Mouse (Mus musculus): ENCODE results near the gene Slc44a2.
A peak's percentile ranks its signal among the peaks of the same experiment; 100 is the strongest.

Slc44a2 gene

DNA sequence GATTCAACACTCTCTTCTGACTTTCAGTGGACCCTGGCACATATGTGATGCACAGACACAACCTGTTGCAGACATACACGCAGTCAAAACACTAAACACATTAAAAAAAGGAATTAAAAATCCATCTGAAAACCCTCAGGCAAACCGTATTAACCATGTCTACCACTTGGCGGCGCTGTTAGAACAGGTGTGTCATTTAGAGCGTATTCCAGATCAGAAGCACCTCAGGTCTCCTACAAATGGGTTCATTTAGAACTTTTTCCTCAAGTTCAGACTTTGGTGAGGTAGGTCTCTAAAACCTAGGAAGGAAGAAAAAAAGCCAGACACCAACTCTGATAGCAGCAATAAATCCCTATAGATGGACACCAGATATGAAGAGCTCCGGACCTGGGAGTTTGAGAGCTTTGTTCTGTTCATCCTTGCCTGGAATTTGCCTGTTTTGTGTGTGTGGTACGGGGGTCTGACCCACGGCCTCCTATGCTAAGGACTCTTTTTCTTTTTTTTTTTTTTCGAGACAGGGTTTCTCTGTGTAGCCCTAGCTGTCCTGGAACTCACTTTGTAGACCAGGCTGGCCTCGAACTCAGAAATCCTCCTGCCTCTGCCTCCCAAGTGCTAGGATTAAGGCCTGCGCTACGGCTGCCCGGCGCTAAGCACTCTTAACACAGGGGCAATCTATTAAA, 46.2 kb downstream of the Slc44a2 start:
- H3K36me3 ChIP-seq (ENCODE audit: control insufficient read depth, insufficient read depth, low read length, poor library complexity, severe bottlenecking) = no peaks in the 10 kb centered on the region; the same call in 1 of the 2 replicates
- H3K27me3 ChIP-seq (ENCODE audit: control insufficient read depth, insufficient read depth, low read length, poor library complexity, severe bottlenecking) = no peaks in the 10 kb centered on the region
- DNase-seq (ENCODE audit: low read depth, low spot score) = peak; percentile 92

DNA sequence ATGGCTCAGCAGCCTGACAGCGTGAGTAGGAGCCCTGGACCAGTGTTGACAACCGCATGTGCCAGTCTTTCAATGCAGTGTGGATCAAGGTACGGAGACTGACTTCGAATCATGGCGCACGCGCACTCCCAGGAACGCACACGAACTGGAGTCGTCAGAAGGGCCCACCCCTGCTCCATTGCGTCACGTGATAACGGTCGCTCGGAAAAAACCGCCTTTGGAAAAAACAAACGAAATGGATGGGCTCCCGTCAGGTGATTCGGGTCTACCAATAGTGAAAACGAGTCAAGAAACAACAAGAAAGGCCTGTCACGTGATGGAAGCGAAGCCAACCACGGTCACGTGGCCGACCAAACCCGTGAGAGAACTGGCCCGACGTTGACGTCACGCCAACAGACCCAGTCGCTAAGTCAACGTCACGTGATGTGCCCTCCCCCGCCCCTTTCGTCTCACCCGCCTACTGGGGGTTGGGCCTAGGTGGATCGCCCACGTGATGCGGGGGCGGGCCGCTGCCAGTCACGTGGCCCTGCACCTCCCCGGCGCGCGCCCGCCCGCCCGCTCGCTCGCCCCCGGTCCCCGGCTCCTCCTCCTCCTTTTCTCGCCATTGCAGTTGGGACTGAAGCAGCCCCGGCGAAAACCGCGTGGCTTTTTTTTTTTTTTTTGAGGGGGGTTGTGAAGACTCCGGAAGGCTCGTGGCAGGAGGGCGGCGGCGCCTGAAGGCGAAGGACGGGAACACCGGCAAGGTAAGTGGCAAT, 47.0 kb downstream of the Slc44a2 start, which contains the start of gene Ilf3:
Ilf3 (plus strand) TSS at position 515 of the 755 bp plus-strand sequence.
- no peaks in the 10 kb centered on the region for H3K27me3 ChIP-seq (ENCODE audit: control insufficient read depth, insufficient read depth, low read length, poor library complexity, severe bottlenecking)
- H3K36me3 ChIP-seq (ENCODE audit: control insufficient read depth, insufficient read depth, low read length, poor library complexity, severe bottlenecking) = peaks cover 2% of the 10 kb centered on the region
- DNase-seq (ENCODE audit: low read depth, low spot score) = peak; percentile 100

DNA sequence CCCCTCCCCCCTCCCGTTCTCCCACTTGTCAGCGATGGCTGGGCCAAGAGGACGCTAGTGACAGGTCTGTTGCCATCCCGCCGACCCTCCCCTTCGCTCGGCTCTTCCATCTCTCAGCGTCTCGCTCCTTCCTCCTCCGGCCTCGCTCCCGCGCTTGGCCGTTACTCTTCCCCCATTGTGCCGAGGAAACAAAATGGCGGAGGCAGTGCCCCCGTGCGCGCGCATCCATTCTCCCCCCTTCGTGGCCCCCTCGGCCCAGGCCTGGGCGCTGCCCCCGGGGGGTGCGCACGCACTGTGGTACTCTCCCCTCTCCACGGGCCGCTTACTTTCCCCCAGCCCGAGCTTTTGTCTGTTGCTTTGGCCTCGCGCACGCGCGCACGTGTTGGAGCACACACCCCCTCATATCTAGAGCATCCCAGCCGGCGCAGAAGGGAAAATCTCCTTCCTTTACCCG, 47.7 kb downstream of the Slc44a2 start:
- H3K36me3 ChIP-seq (ENCODE audit: control insufficient read depth, insufficient read depth, low read length, poor library complexity, severe bottlenecking) = peaks cover 2% of the 10 kb centered on the region; the same call in 1 of the 2 replicates
- DNase-seq (ENCODE audit: low read depth, low spot score) = peak; percentile 91
- H3K27me3 ChIP-seq (ENCODE audit: control insufficient read depth, insufficient read depth, low read length, poor library complexity, severe bottlenecking) = no peaks in the 10 kb centered on the region

- Histone ChIP-seq H3K36me3 (ENCODE audit: control insufficient read depth, insufficient read depth, low read length, poor library complexity, severe bottlenecking) (peaks cover 2% of the 10 kb centered on the region; the same call in 1 of the 2 replicates), H3K27me3 (ENCODE audit: control insufficient read depth, insufficient read depth, low read length, poor library complexity, severe bottlenecking) (no peaks in the 10 kb centered on the region)
- DNase-seq (ENCODE audit: low read depth, low spot score) = peak; percentile 56
Measured at GRCm38 (mm10) chr9:21369080-21369479, 48.6 kb downstream of the Slc44a2 start.

DNA sequence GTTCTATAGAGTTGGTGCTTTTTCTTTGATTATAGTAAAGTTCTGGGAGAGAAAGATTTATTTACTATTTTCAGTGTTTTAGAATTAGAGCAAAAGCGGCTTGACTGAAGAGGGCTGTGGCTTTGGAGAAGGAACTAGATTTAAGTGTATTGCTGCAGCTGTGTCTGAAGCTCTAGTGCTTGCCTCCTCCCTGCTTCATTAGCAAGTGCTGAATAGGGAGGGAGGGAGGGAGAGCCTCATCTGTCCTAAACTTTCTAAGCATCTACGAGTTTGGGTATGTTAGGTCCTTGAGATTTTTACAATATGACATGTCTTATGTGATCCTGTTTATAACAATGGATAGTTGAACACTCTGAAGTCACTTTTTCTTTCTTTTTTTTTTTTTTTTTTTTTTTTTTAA, 50.4 kb downstream of the Slc44a2 start:
- Histone ChIP-seq H3K36me3 (ENCODE audit: control insufficient read depth, insufficient read depth, low read length, poor library complexity, severe bottlenecking) (peaks cover 4% of the 10 kb centered on the region; the same call in 1 of the 2 replicates), H3K27me3 (ENCODE audit: control insufficient read depth, insufficient read depth, low read length, poor library complexity, severe bottlenecking) (no peaks in the 10 kb centered on the region)
- no peak for DNase-seq (ENCODE audit: low read depth, low spot score)

GRCm38 (mm10) chr9:21372508-21372907, 52.0 kb downstream of the Slc44a2 start:
- Histone ChIP-seq H3K36me3 (ENCODE audit: control insufficient read depth, insufficient read depth, low read length, poor library complexity, severe bottlenecking) (peaks cover 4% of the 10 kb centered on the region; the same call in 1 of the 2 replicates), H3K27me3 (ENCODE audit: control insufficient read depth, insufficient read depth, low read length, poor library complexity, severe bottlenecking) (no peaks in the 10 kb centered on the region)
- no peak for DNase-seq (ENCODE audit: low read depth, low spot score)

DNA sequence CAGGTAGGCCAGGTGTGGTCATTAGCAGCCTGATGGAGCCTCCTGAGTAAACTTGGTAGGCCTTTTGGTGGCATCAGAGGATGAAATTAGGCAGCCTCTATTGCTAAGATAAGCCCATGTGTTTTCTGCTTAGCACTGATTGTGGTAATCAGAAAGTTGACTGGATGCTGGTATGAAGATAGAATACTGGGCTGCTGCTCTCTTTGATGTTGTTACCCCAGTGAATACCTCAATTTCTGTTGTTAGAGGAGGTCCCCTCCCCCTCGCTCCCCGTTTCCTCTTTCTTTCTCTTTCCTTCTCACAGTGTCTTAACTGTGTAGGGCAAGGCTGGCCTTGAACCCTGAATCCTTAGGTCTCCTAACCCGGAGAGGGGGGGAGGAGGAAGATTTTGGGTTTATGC, 58.7 kb downstream of the Slc44a2 start:
- Histone ChIP-seq H3K27me3 (ENCODE audit: control insufficient read depth, insufficient read depth, low read length, poor library complexity, severe bottlenecking) (no peaks in the 10 kb centered on the region), H3K36me3 (ENCODE audit: control insufficient read depth, insufficient read depth, low read length, poor library complexity, severe bottlenecking) (peaks cover 10% of the 10 kb centered on the region; the same call in 1 of the 2 replicates)
- peak; percentile 34 for DNase-seq (ENCODE audit: low read depth, low spot score)

DNA sequence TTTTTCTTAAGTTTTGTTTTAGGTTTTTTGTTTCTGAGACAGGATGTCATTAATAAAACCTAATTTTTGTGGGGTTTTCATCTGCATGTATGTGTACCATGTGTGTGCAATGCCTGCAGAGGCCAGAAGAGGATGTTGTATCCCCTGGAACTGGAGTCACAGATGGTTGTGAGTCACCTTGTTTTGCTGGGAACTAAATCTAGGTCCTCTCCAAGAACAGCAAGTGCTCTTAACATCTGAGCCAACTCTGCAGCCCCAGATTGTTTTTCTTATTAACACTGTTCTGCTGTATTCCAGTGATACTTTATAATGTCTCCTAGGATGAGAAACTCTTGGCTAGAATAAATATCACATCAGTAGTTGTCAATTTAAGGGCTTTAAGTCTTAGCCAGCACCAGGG, 60.4 kb downstream of the Slc44a2 start:
- Histone ChIP-seq H3K27me3 (ENCODE audit: control insufficient read depth, insufficient read depth, low read length, poor library complexity, severe bottlenecking) (no peaks in the 10 kb centered on the region), H3K36me3 (ENCODE audit: control insufficient read depth, insufficient read depth, low read length, poor library complexity, severe bottlenecking) (peaks cover 8% of the 10 kb centered on the region; the same call in 1 of the 2 replicates)
- no peak for DNase-seq (ENCODE audit: low read depth, low spot score)

- no peak for DNase-seq (ENCODE audit: low read depth, low spot score)
- H3K36me3 ChIP-seq (ENCODE audit: control insufficient read depth, insufficient read depth, low read length, poor library complexity, severe bottlenecking) = peaks cover 7% of the 10 kb centered on the region; the same call in 1 of the 2 replicates
- no peaks in the 10 kb centered on the region for H3K27me3 ChIP-seq (ENCODE audit: control insufficient read depth, insufficient read depth, low read length, poor library complexity, severe bottlenecking)
Measured at GRCm38 (mm10) chr9:21383966-21384365, 63.5 kb downstream of the Slc44a2 start.

GRCm38 (mm10) chr9:21392646-21393175, 72.2 kb downstream of the Slc44a2 start:
- H3K27me3 ChIP-seq (ENCODE audit: control insufficient read depth, insufficient read depth, low read length, poor library complexity, severe bottlenecking) = no peaks in the 10 kb centered on the region
- H3K36me3 ChIP-seq (ENCODE audit: control insufficient read depth, insufficient read depth, low read length, poor library complexity, severe bottlenecking) = peaks cover 17% of the 10 kb centered on the region
- no peak for DNase-seq (ENCODE audit: low read depth, low spot score)

DNA sequence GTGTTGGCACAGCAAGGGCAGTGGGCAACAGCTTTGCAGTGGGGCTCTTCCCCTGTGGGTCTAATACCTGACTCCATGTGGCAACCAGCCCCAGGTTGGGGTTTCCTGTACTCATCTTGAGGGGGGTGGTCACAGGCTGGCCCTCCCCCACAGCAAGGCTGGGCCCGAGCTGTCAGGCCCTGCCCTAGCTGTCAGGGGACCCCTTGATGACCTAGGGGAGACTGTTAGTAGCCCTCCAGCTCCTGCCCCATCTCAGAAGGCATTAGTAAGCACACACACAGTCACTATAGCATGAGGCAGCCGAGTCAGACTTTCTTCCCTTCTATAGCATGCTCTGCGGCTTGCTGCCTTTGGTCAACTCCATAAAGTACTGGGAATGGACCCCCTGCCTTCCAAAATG, 75.2 kb downstream of the Slc44a2 start:
- Histone ChIP-seq H3K36me3 (ENCODE audit: control insufficient read depth, insufficient read depth, low read length, poor library complexity, severe bottlenecking) (peaks cover 11% of the 10 kb centered on the region), H3K27me3 (ENCODE audit: control insufficient read depth, insufficient read depth, low read length, poor library complexity, severe bottlenecking) (no peaks in the 10 kb centered on the region)
- no peak for DNase-seq (ENCODE audit: low read depth, low spot score)

- H3K27me3 ChIP-seq (ENCODE audit: control insufficient read depth, insufficient read depth, low read length, poor library complexity, severe bottlenecking) = no peaks in the 10 kb centered on the region
- no peak for DNase-seq (ENCODE audit: low read depth, low spot score)
- peaks cover 14% of the 10 kb centered on the region for H3K36me3 ChIP-seq (ENCODE audit: control insufficient read depth, insufficient read depth, low read length, poor library complexity, severe bottlenecking)
Measured at GRCm38 (mm10) chr9:21397170-21397569, 76.7 kb downstream of the Slc44a2 start.

DNA sequence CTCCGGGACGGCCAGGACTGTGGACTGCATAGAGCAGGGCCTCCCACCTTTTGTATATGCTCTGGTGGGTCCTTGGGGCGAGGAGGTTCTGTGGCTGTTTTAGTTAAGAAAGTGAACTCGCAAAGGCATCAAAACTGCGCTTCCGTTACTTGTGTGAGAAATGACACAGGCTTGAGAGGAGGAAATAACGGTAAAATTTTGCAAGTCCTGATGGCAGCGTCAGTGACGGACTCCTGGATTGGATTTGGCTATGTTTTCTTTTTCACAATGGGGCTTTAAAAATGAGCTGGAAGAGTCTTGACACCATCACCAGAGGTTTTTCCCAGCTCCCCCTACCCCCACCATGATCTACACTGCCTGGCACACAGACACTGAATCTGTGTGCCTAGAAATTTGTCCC, 80.5 kb downstream of the Slc44a2 start:
- no peak for DNase-seq (ENCODE audit: low read depth, low spot score)
- peaks cover 12% of the 10 kb centered on the region for H3K36me3 ChIP-seq (ENCODE audit: control insufficient read depth, insufficient read depth, low read length, poor library complexity, severe bottlenecking)
- no peaks in the 10 kb centered on the region for H3K27me3 ChIP-seq (ENCODE audit: control insufficient read depth, insufficient read depth, low read length, poor library complexity, severe bottlenecking)

GRCm38 (mm10) chr9:21402764-21403253, 82.3 kb downstream of the Slc44a2 start:
- Histone ChIP-seq H3K36me3 (ENCODE audit: control insufficient read depth, insufficient read depth, low read length, poor library complexity, severe bottlenecking) (peaks cover 10% of the 10 kb centered on the region), H3K27me3 (ENCODE audit: control insufficient read depth, insufficient read depth, low read length, poor library complexity, severe bottlenecking) (no peaks in the 10 kb centered on the region)
- no peak for DNase-seq (ENCODE audit: low read depth, low spot score)

DNA sequence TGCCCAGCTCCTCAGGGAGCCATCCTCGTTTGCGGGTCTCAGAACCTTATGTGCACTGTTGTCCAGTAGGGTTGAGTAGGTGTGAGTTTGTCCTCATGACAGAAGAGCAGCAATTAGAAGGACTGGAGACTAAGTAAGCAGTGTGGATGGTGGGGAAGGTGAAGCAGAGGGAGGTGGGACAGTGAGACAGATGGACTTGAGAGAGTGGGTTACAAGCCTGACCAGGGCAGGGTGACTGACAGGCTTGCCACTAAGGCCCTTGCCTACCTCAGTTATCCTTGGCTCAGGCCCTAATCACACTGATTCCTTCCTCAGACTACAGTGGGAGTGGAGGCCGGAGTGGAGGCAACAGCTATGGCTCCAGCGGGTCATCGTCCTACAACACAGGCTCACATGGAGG, 83.2 kb downstream of the Slc44a2 start:
- no peaks in the 10 kb centered on the region for H3K27me3 ChIP-seq (ENCODE audit: control insufficient read depth, insufficient read depth, low read length, poor library complexity, severe bottlenecking)
- DNase-seq (ENCODE audit: low read depth, low spot score) = no peak
- peaks cover 10% of the 10 kb centered on the region for H3K36me3 ChIP-seq (ENCODE audit: control insufficient read depth, insufficient read depth, low read length, poor library complexity, severe bottlenecking)

All from splenic B cell, adult 2 months (primary cell).